8 mouse cellular contexts compared by ENCODE assay signal in the genomic region with DNA sequence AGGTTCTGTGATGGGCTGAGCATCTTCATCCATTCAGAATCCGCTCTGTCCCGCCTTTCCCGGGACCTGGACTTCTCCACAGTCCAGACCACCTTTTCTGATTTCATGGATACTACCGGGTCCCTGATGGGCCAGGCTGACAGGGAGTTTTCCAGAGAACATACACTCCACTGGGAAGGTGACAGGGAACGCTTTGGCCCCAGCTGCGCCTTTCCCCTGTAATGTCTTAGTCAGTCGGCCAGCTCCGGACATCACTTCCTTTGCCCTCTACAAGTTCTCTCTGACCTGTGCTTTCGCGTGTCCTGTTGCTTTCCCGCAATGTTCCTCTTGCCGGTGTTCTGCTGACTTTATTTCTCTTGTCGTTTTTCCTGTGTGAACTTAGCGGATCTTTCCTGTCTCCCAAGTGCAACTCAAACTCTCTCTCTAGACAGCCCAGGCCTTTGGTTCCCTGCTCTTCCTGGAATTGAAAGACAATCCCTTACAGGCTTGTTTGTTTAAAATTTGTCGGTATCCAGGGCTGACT. TPM values are rescaled to one million over a fixed set of nuclear protein-coding genes. Genes with fewer than 3 reads are reported as not detected.
A peak's percentile ranks its signal among the peaks of the same experiment; 100 is the strongest.
DNase-seq lines count a peak whose midpoint lies in the region; ATAC-seq lines count a peak whose summit lies in the region.

No protein-coding gene starts in this region.

- peak overlapping the region; percentile 68 for H3K9ac ChIP-seq in kidney, embryonic 15.5 days
- H3K9ac ChIP-seq in stomach, embryonic 16.5 days (ENCODE audit: low read length), result peak overlapping the region; percentile 88

- peaks cover 13% of the 10 kb centered on the region for H3K36me3 ChIP-seq in heart, embryonic 10.5 days
- peaks cover 16% of the 10 kb centered on the region for H3K36me3 ChIP-seq in kidney, embryonic 15.5 days
- peaks cover 6% of the 10 kb centered on the region for H3K36me3 ChIP-seq in stomach, embryonic 16.5 days (ENCODE audit: control insufficient read depth, insufficient read depth, low read length)

- peak; percentile 36; the same call in 1 of the 2 replicates for ATAC-seq in kidney, embryonic 15.5 days (replicated peaks; ENCODE audit: low FRiP score)
- ATAC-seq in stomach, embryonic 16.5 days (ENCODE audit: insufficient read depth, low FRiP score), result no peak

- no peaks in the 10 kb centered on the region for H3K27me3 ChIP-seq in heart, embryonic 10.5 days (ENCODE audit: insufficient read depth, poor library complexity, severe bottlenecking)
- no peaks in the 10 kb centered on the region for H3K27me3 ChIP-seq in kidney, embryonic 15.5 days
- H3K27me3 ChIP-seq in stomach, embryonic 16.5 days (ENCODE audit: control insufficient read depth, insufficient read depth, low read length), result no peaks in the 10 kb centered on the region

- WGBS in heart, embryonic 10.5 days, result 1% methylated on average over 15 of the region's 15 CpGs
- 2% methylated on average over 15 of the region's 15 CpGs for WGBS in kidney, embryonic 15.5 days
- WGBS in stomach, embryonic 16.5 days, result 2% methylated on average over 15 of the region's 15 CpGs

- DNase-seq in thymus, postnatal 4 days, result peak; percentile 22
- DNase-seq in thymus, postnatal 0 days (ENCODE audit: low spot score), result no peak
- DNase-seq in embryo, embryonic 11.5 days (ENCODE audit: low read depth, low spot score), result peak; percentile 13
- DNase-seq in heart, embryonic 10.5 days (ENCODE audit: low spot score), result no peak
- peak; percentile 39 for DNase-seq in lung, postnatal 10 days
- no peak for DNase-seq in right cerebral cortex, postnatal 25 days

- peaks cover 24% of the 10 kb centered on the region for H3K4me1 ChIP-seq in heart, embryonic 10.5 days
- peaks cover 20% of the 10 kb centered on the region for H3K4me1 ChIP-seq in kidney, embryonic 15.5 days
- peaks cover 19% of the 10 kb centered on the region for H3K4me1 ChIP-seq in stomach, embryonic 16.5 days (ENCODE audit: control insufficient read depth, insufficient read depth, low read length)

- H3K4me2 ChIP-seq in kidney, embryonic 15.5 days, result peak overlapping the region; percentile 76
- H3K4me2 ChIP-seq in stomach, embryonic 16.5 days (ENCODE audit: low read depth, low read length), result peak overlapping the region; percentile 73

- no peaks in the 10 kb centered on the region for H3K9me3 ChIP-seq in heart, embryonic 10.5 days
- no peaks in the 10 kb centered on the region for H3K9me3 ChIP-seq in kidney, embryonic 15.5 days (replicated peaks)
- H3K9me3 ChIP-seq in stomach, embryonic 16.5 days (replicated peaks; ENCODE audit: control insufficient read depth, low read length), result no peaks in the 10 kb centered on the region

- peak overlapping the region; percentile 85 for H3K4me3 ChIP-seq in heart, embryonic 10.5 days
- peak overlapping the region; percentile 72 for H3K4me3 ChIP-seq in kidney, embryonic 15.5 days (replicated peaks)
- peak overlapping the region; percentile 84 for H3K4me3 ChIP-seq in stomach, embryonic 16.5 days (replicated peaks; ENCODE audit: low read length)

- H3K27ac ChIP-seq in heart, embryonic 10.5 days, result peak overlapping the region; percentile 90
- H3K27ac ChIP-seq in kidney, embryonic 15.5 days, result peak overlapping the region; percentile 61
- peak overlapping the region; percentile 80 for H3K27ac ChIP-seq in stomach, embryonic 16.5 days (ENCODE audit: low read length)

RNA-seq across cellular contexts. Expression of gene Pgm2, which starts 0.7 kb away (rescaled TPM):
- 18.2 and 18.9 TPM in 2 replicates for polyA plus RNA-seq in thymus, postnatal 0 days (2015; fragmentation: Nextera tagmentation; extraction: Ambion mirVana)
- 21.1 and 27.8 TPM in 2 replicates for polyA plus RNA-seq in heart, embryonic 10.5 days (2016; fragmentation: Nextera tagmentation; extraction: Ambion mirVana)
- polyA plus RNA-seq in kidney, embryonic 15.5 days (2015; fragmentation: Nextera tagmentation; extraction: Ambion mirVana), result 38.1 and 39.0 TPM in 2 replicates
- 39.0 and 39.9 TPM in 2 replicates for polyA plus RNA-seq in stomach, embryonic 16.5 days (2015; fragmentation: Nextera tagmentation; extraction: Ambion mirVana)

Comparison
In these comparisons a context has a peak if more than half of its experiments do, and no peak if none do; other contexts are left out.
1. DNase-seq: peak in thymus, postnatal 4 days (single experiment), embryo, embryonic 11.5 days (single experiment) and lung, postnatal 10 days (single experiment); none in thymus, postnatal 0 days (single experiment), heart, embryonic 10.5 days (single experiment) and right cerebral cortex, postnatal 25 days (single experiment).
2. Peak in every context shown above with its lines, with median percentiles within 50 percentile points of each other: H3K27ac ChIP-seq and H3K4me3 ChIP-seq.